In the genomic region with DNA sequence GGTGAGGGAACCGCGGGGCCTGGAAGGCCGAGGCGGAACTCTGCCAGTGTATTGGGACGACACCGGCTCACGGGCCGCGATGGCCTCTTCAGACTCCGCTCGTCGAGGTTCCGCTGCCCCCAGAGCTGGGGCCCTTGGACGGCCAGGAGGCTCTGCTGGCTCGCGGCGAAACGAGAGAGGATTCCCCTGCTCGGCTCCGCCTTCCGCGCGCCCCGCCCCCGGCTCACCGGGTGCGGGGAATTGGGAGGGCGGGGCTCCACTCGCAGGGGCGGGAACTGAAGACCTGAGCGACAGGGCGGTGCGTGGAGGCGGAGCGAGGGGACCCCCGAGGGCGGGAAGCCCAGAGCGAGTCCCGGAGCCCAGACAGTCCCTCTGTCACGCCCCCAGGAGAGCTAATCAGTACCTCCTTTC, we compare ENCODE assay signal across 7 mouse cellular contexts. TPM values are rescaled to one million over a fixed set of nuclear protein-coding genes. Genes with fewer than 3 reads are reported as not detected.
A peak's percentile ranks its signal among the peaks of the same experiment; 100 is the strongest.
DNase-seq lines count a peak whose midpoint lies in the region; ATAC-seq and TF ChIP-seq lines count a peak whose summit lies in the region.

A gene (minus strand): TSS at position 154 of the 411 bp plus-strand sequence.

- peak; percentile 93 for ATAC-seq in intestine, embryonic 16.5 days

- no peaks in the 10 kb centered on the region for H3K9me3 ChIP-seq in intestine, embryonic 16.5 days (ENCODE audit: control insufficient read depth, low read length)
- H3K9me3 ChIP-seq in midbrain, embryonic 10.5 days (replicated peaks), result no peaks in the 10 kb centered on the region

- 0 out of 2 replicates have a peak, but pooled peaks cover 4% of the 10 kb centered on the region for H3K27me3 ChIP-seq in intestine, embryonic 16.5 days (replicated peaks; ENCODE audit: control insufficient read depth, insufficient read depth, low read length)
- peaks cover 37% of the 10 kb centered on the region for H3K27me3 ChIP-seq in midbrain, embryonic 10.5 days (ENCODE audit: low read depth, poor library complexity, severe bottlenecking)
- H3K27me3 ChIP-seq in small intestine, adult 2 months (ENCODE audit: control insufficient read depth, insufficient read depth, low read length), result peaks cover 7% of the 10 kb centered on the region

- H3K27ac ChIP-seq in intestine, embryonic 16.5 days (ENCODE audit: low read length), result peak within 1 kb of the TSS; percentile 41
- H3K27ac ChIP-seq in midbrain, embryonic 10.5 days (replicated peaks), result peak within 1 kb of the TSS; percentile 84
- no peak within 1 kb of the TSS for H3K27ac ChIP-seq in small intestine, adult 2 months (ENCODE audit: insufficient read depth, low read depth, low read length)

- peak within 1 kb of the TSS; percentile 84 for H3K4me3 ChIP-seq in intestine, embryonic 16.5 days (ENCODE audit: low read length)
- H3K4me3 ChIP-seq in midbrain, embryonic 10.5 days, result peak within 1 kb of the TSS; percentile 78
- peak within 1 kb of the TSS; percentile 75 for H3K4me3 ChIP-seq in small intestine, adult 2 months (ENCODE audit: low read depth, low read length)

- no peak for TF ChIP-seq CTCF in small intestine, adult 2 months (IDR thresholded peaks at IDR 0.05; ENCODE audit: extremely low read depth, insufficient read length, insufficient replicate concordance, low read depth, low read length)

- H3K4me2 ChIP-seq in intestine, embryonic 16.5 days (ENCODE audit: low read depth, low read length), result peak within 1 kb of the TSS; percentile 100

- peak; percentile 94 for DNase-seq in adrenal gland, adult 2 months
- peak; percentile 95 for DNase-seq in embryo, embryonic 11 days
- DNase-seq in gonadal fat pad, adult 2 months (ENCODE audit: low read depth), result no peak
- peak in 1 of 2 experiments; percentile 88 for DNase-seq in left cerebral cortex, postnatal 36 days (ENCODE audit: low spot score in 2 of 2)
- peak; percentile 90 for DNase-seq in midbrain, embryonic 10.5 days (ENCODE audit: low spot score)

- TF ChIP-seq POLR2A in small intestine, adult 2 months (IDR thresholded peaks at IDR 0.05; ENCODE audit: low read depth, low read length), result no peak; the same call in none of the 2 replicates

- H3K36me3 ChIP-seq in intestine, embryonic 16.5 days (ENCODE audit: control insufficient read depth, insufficient read depth, low read length), result no peaks in the 10 kb centered on the region
- no peaks in the 10 kb centered on the region for H3K36me3 ChIP-seq in midbrain, embryonic 10.5 days
- no peaks in the 10 kb centered on the region for H3K36me3 ChIP-seq in small intestine, adult 2 months (ENCODE audit: control insufficient read depth, insufficient read depth, low read length)

- H3K9ac ChIP-seq in intestine, embryonic 16.5 days (ENCODE audit: low read depth, low read length), result peak within 1 kb of the TSS; percentile 78

- 0 out of 2 replicates have a peak, but pooled peaks cover 2% of the 10 kb centered on the region for H3K4me1 ChIP-seq in intestine, embryonic 16.5 days (ENCODE audit: control insufficient read depth, insufficient read depth, low read length)
- H3K4me1 ChIP-seq in midbrain, embryonic 10.5 days, result peaks cover 20% of the 10 kb centered on the region
- H3K4me1 ChIP-seq in small intestine, adult 2 months (ENCODE audit: control insufficient read depth, insufficient read depth, insufficient read length, low read length), result no peaks in the 10 kb centered on the region

- intact Hi-C loops in left cerebral cortex, postnatal 36 days (cut with DNase I), result no loop called here

- under 1% methylated on average over 40 of the region's 40 CpGs for WGBS in intestine, embryonic 16.5 days
- WGBS in midbrain, embryonic 10.5 days, result under 1% methylated on average over 40 of the region's 40 CpGs
- under 1% methylated on average over 40 of the region's 40 CpGs for WGBS in small intestine, adult 2 months

RNA-seq across cellular contexts. Expression of the gene that starts here (rescaled TPM):
- 10 to 100 TPM in 1 of 2 experiments, 1 to 10 TPM in 1; 4.5 to 11.0 TPM for total RNA-seq in adrenal gland, adult 2 months (2021)
- polyA plus RNA-seq in adrenal gland, adult 2 months (2012; rRNA removed), result 42.7 and 50.3 TPM in 2 replicates
- polyA plus RNA-seq in gonadal fat pad, adult 2 months (2012; rRNA removed), result 13.6 and 19.1 TPM in 2 replicates
- 1.7 and 6.0 TPM in 2 replicates for polyA plus RNA-seq in intestine, embryonic 16.5 days (2015; fragmentation: Nextera tagmentation; extraction: Ambion mirVana)
- 10 to 100 TPM; 59.1 to 64.8 TPM for total RNA-seq in left cerebral cortex, postnatal 36 days (2021)
- polyA plus RNA-seq in midbrain, embryonic 10.5 days (2016; fragmentation: Nextera tagmentation; extraction: Ambion mirVana), result 4.8 and 5.4 TPM in 2 replicates
- 21.7 and 44.7 TPM in 2 replicates for polyA plus RNA-seq in small intestine, adult 2 months (2012; rRNA removed)

Comparison
In these comparisons a context has a peak if more than half of its experiments do, and no peak if none do; other contexts are left out.
1. RNA of the gene that starts here (total RNA-seq): 59.1 to 64.8 TPM in left cerebral cortex, postnatal 36 days; 4.5 to 11.0 TPM in adrenal gland, adult 2 months; every median in the first group is over 4 times any median in the second.
2. Peak in every context shown above with its lines, with median percentiles within 50 percentile points of each other: H3K4me3 ChIP-seq.